Mouse (Mus musculus) spleen, adult 2 months (tissue): ENCODE measurements around the gene Tmem38b. TPM values are rescaled to one million over a fixed set of nuclear protein-coding genes. Genes with fewer than 3 reads are reported as not detected.

ENCODE experiments used
- DNase-seq, 2 experiments: peaks; one replicate each; pipeline versions ENCODE4 v3.0.0 to v3.0.0-alpha.2; 2012 to 2021; ENCODE audit warnings: low spot score in 2 of 2, low read depth in 1 of 2
- H3K27ac ChIP-seq: fragments of 200-500 bp; 2 replicates; pipeline ENCODE4 v1.5.1; 2012; ENCODE audit warnings: low read length, inconsistent platforms; ENCODE audit not compliant: insufficient read depth
- H3K27me3 ChIP-seq: fragments of 200-500 bp; 2 replicates; pipeline ENCODE4 v1.6.1; 2012; ENCODE audit warnings: mild to moderate bottlenecking, moderate library complexity, low read length, inconsistent platforms; ENCODE audit not compliant: control insufficient read depth, insufficient read depth
- H3K36me3 ChIP-seq: fragments of 200-500 bp; 2 replicates; pipeline ENCODE4 v1.6.1; 2012; ENCODE audit warnings: mild to moderate bottlenecking, low read length, inconsistent platforms; ENCODE audit not compliant: control insufficient read depth, insufficient read depth
- H3K4me1 ChIP-seq: fragments of 200-500 bp; 2 replicates; pipeline ENCODE4 v1.6.1; 2011; ENCODE audit warnings: inconsistent platforms; ENCODE audit not compliant: control insufficient read depth, insufficient read depth, insufficient read length
- H3K4me3 ChIP-seq: fragments of 200-500 bp; 2 replicates; pipeline ENCODE4 v1.5.1; 2011; ENCODE audit warnings: mild to moderate bottlenecking, inconsistent platforms; ENCODE audit not compliant: insufficient read depth, insufficient read length; ENCODE audit errors: extremely low read depth
- CTCF ChIP-seq: fragments of 200-500 bp; IDR thresholded peaks from 2 replicates; pipeline ENCODE4 v1.5.1; 2011; ENCODE audit warnings: mild to moderate bottlenecking, inconsistent platforms; ENCODE audit not compliant: insufficient read depth, insufficient read length, insufficient replicate concordance; ENCODE audit errors: extremely low read depth
- POLR2A ChIP-seq: fragments of 200-500 bp; IDR thresholded peaks from 2 replicates; pipeline ENCODE4 v1.6.1; 2011; ENCODE audit warnings: low read depth, low read length, inconsistent platforms
- WGBS: fragments of 180-500 bp; shearing (Covaris S2); methylation state at CpG from one replicate; pipeline ENCODE4 v1.1.7; 2018; 5-methylcytosine and 5-hydroxymethylcytosine counted together
- polyA plus RNA-seq: library from polyadenylated mRNA; depleted of rRNA; stranded (reverse); fragments of >200 nt; gene quantifications from 2 replicates; pipeline ENCODE4 v1.2.3, GENCODE M21; 2012

The Tmem38b gene
- polyA plus RNA-seq, 1 experiment, result 2.5 TPM

DNA sequence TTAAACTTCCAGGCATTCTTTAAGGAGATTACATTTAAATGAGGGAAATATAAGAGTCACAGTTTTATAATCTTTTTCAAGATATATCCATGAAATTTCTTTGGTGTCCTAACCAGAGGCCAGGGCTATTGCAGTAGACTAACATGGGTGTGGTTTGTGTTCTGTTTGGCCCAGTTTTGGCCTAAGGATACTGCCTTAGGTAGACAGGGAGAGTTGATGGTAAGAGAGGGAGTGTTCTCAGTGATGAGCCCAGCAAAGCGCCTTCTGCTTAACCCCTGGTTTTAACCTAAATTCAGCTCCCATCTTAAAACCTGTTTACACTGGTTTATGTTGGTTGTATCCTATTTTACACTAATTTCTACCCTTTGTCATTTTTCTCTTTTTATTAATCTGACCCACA, 19.8 kb downstream of the Tmem38b start:
- H3K27me3 ChIP-seq, result no peaks in the 10 kb centered on the region
- H3K4me1 ChIP-seq, result no peaks in the 10 kb centered on the region
- WGBS, result 96% methylated on average over 1 of the region's 1 CpGs
- H3K36me3 ChIP-seq, result no peaks in the 10 kb centered on the region
- TF ChIP-seq CTCF, result no peak
- TF ChIP-seq POLR2A, result no peak
- no peak overlapping the region for H3K4me3 ChIP-seq
- DNase-seq, result no peak
- H3K27ac ChIP-seq, result no peak overlapping the region

DNA sequence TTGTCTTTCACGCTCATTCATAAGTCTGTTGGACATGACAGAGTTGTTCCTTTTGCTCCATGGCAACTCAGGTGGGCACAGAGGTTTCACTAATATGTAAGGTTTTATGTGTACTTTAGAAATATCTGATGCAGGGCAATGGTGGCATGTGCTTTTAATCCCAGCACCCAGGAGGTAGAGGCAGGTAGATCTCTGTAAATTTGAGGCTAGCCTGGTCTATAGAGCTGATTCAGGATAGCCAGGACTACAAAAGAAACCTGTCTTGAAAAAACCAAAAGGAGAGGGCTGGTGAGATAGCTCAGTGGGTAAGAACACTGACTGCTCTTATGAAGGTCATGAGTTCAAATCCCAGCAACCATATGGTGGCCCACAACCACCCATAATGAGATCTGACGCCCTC, 20.5 kb downstream of the Tmem38b start:
- DNase-seq, result no peak
- no peak for TF ChIP-seq CTCF
- TF ChIP-seq POLR2A, result no peak
- no peaks in the 10 kb centered on the region for H3K4me1 ChIP-seq
- no peak overlapping the region for H3K27ac ChIP-seq
- H3K27me3 ChIP-seq, result no peaks in the 10 kb centered on the region
- H3K4me3 ChIP-seq, result no peak overlapping the region
- H3K36me3 ChIP-seq, result no peaks in the 10 kb centered on the region
- WGBS, result 81% methylated on average over 2 of the region's 2 CpGs

DNA sequence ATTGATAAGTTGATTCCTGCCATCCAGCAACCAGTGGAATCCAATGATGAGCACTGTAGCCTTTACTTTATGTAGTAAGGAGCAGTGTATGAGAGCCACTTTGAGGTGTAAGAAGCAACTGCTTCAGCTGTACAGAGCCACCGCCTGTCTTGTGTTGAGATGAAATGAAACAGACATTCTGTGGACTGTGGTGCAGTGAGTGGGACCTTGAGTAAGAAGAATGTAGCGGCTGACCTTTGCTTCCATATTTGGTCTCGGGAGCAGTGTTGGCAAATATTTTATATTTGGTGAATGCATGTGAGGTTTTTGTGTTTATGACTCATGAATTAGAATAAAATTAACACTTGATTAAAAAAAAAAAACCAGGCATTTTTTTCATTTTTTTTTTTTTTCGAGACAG, 21.7 kb downstream of the Tmem38b start:
- H3K36me3 ChIP-seq, result no peaks in the 10 kb centered on the region
- no peak for TF ChIP-seq POLR2A
- TF ChIP-seq CTCF, result no peak
- no peak overlapping the region for H3K27ac ChIP-seq
- no peaks in the 10 kb centered on the region for H3K4me1 ChIP-seq
- no peak overlapping the region for H3K4me3 ChIP-seq
- no peaks in the 10 kb centered on the region for H3K27me3 ChIP-seq
- no peak for DNase-seq
- WGBS, result 93% methylated on average over 4 of the region's 4 CpGs

DNA sequence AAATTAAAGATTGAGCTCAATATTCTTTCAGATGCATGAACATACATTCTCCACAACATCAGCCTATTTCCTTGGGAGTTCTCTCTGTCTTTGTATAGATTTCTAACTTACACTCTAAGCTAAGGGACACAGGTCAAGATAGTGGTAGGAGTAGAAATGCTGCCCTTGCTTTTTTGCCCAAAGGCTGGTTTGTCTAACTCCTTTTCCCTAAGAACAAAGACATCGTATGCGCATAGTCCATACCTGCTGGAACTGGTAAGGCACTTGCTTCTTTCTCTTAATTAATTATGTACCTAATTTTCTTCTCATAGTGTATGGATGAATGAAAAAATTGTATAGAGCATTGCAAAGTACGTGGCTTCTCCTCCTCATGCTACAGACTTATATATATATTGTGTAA, 22.5 kb downstream of the Tmem38b start:
- Histone ChIP-seq H3K4me3 (no peak overlapping the region), H3K36me3 (no peaks in the 10 kb centered on the region), H3K4me1 (no peaks in the 10 kb centered on the region), H3K27ac (no peak overlapping the region), H3K27me3 (no peaks in the 10 kb centered on the region)
- DNase-seq, result no peak
- 96% methylated on average over 3 of the region's 3 CpGs for WGBS
- TF ChIP-seq POLR2A (no peak), CTCF (no peak)

DNA sequence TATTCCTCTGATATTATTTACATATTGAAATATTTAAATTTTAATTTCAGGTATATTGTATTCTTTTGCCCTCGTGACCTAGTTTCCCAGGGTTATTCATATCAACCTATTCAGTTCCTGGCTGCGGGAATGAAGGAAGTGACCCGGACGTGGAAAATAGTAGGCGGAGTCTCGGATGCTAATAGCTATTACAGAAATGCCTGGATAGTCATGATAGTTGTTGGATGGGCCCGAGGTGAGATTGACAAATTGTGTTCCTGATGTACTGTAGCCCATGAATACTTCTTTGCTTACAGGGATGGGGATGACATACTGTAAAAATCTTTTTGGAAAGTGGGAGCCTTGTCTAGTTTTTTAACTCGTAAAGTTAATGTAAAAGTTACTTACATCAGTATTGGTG, 23.0 kb downstream of the Tmem38b start:
- no peak for TF ChIP-seq POLR2A
- no peak for TF ChIP-seq CTCF
- 89% methylated on average over 8 of the region's 8 CpGs for whole genome bisulfite sequencing
- Histone ChIP-seq H3K4me1 (no peaks in the 10 kb centered on the region), H3K36me3 (no peaks in the 10 kb centered on the region), H3K27ac (no peak overlapping the region), H3K27me3 (no peaks in the 10 kb centered on the region), H3K4me3 (no peak overlapping the region)
- no peak for DNase-seq

DNA sequence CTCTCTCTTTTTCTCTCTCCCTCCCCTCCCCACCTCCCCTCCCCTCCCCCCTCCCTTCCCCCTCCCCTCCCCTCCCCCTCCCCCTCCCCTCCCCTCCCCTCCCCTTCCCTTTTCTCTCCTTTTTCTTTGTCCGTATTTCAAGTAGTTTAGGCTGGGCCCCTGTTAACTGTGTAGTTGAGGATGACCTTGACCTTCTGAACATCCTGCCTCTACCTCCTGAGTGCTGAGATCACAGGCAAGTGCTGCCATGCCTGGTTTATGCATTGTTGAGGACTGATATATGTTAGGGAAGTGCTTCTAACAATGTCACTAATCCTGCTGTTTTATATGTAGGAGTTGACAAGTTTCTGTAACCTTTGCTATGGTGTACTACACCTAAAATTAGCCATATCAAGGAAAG, 24.0 kb downstream of the Tmem38b start:
- DNase-seq, result no peak
- Histone ChIP-seq H3K36me3 (no peaks in the 10 kb centered on the region), H3K4me1 (no peaks in the 10 kb centered on the region), H3K27me3 (no peaks in the 10 kb centered on the region), H3K4me3 (no peak overlapping the region), H3K27ac (no peak overlapping the region)
- TF ChIP-seq POLR2A (no peak), CTCF (no peak)
- WGBS, result no CpG with 5 or more reads among the region's 1 CpGs

DNA sequence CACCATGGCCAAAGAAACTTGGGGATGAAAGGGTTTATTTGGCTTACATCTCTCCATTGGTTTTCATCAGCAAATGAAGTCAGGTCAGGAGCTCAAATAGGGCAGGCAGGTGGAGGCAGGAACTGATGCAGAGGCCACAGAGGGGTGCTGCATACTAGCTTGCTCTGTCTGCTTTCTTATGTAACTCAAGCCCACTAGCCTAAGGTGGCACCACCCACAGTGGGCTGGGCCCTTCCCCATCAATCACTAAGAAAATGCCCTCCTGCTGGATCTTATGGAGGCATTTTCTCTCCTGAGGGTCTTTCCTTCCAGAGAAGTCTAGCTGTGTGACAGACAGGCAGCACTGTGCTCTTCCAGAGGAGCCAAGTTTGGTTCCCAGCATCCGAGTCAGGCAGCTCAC, 27.5 kb downstream of the Tmem38b start:
- Histone ChIP-seq H3K27me3 (no peaks in the 10 kb centered on the region), H3K4me1 (no peaks in the 10 kb centered on the region), H3K27ac (no peak overlapping the region), H3K36me3 (no peaks in the 10 kb centered on the region), H3K4me3 (no peak overlapping the region)
- TF ChIP-seq CTCF (no peak), POLR2A (no peak)
- WGBS, result 79% methylated on average over 1 of the region's 1 CpGs
- no peak for DNase-seq
